Mouse (Mus musculus) lung, adult 2 months (tissue): ENCODE results near the gene 4430402I18Rik.

ENCODE experiments used
- CTCF ChIP-seq: fragments of 200-500 bp; IDR thresholded peaks from 2 replicates; pipeline ENCODE4 v1.5.1; 2011; ENCODE audit warnings: mild to moderate bottlenecking, low read length, control low read depth; ENCODE audit not compliant: insufficient read depth
- POLR2A ChIP-seq: fragments of 200-500 bp; IDR thresholded peaks from 2 replicates; pipeline ENCODE4 v1.6.1; 2011; ENCODE audit warnings: low read depth, mild to moderate bottlenecking, control low read depth, low read length, borderline replicate concordance; ENCODE audit errors: extremely low read depth

DNA sequence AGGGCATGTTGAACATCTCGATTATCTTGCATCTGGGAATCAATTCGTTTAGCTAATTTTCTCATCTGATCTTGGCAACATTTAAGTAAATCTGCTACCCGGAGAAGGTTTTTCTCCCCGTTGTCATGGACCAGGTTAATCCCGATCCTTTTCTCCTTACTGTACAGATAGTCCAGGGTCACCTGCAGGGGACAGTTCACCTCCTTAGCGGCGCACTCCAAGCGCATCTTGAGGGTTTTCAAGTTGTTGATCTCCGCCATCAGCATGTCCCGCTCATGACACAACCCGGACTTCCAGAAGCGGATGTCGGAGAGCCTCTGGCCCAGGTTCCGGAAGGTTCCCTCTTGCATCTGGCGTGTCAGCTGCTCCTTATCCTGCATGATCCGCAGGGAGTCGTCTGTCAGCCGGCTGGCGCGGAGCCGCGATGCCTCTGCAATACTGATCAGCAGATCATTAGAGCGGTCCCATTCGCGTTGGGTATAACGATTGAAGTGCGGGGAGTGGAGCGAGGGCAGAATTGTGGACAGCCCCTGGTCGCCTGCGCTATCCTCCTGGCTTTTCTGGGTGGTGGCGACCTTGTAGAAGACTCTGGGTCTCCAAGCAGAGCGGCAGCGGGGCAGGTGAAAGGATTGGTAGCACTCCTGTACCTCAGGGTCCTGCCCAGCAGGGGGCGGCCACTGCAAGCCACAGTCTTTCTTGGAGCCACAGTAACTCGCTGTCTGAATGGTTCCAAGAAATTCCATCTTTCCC lies 7.4 kb upstream of the 4430402I18Rik start:
- TF ChIP-seq POLR2A (no peak), CTCF (peak; percentile 85)
